In the genomic region with DNA sequence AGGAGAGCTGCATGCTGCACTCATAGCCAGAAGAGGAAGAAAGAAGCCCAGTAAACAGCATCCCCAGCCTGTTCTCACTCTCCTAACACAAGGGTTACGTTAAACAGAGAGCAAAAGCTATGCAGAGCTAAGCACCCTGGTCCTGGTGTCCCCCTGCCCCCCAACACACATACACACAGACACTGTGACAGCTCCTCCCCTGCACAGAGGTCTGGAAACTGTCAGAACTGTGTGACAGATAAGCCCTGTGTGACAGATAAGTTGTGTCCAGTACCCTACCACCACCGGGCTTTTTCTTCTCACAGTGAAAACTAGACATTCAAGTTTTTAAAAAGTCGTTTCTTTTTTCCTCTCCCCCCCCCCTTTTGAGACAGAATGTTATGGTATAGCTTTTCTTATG, we compare ENCODE assay signal across 13 mouse cellular contexts. TPM values are rescaled to one million over a fixed set of nuclear protein-coding genes. Genes with fewer than 3 reads are reported as not detected.
DNase-seq lines count a peak whose midpoint lies in the region; ATAC-seq and TF ChIP-seq lines count a peak whose summit lies in the region.
"Had no signal": no experiment of that assay in that cellular context is flagged by ENCODE, and none has a peak within 500 bp of the region (broad histone marks: within the 10 kb centered on the region; RNA-seq: fewer than 3 reads in every experiment).

No protein-coding gene starts in this region.

- H3K4me3 ChIP-seq in heart, embryonic 10.5 days = peak overlapping the region; percentile 39; the same call in 1 of the 2 replicates
- no peak overlapping the region for H3K4me3 ChIP-seq in midbrain, embryonic 10.5 days
- no peak overlapping the region for H3K4me3 ChIP-seq in midbrain, embryonic 13.5 days (replicated peaks)
- no peak overlapping the region for H3K4me3 ChIP-seq in heart, postnatal 0 days (ENCODE audit: low read depth, low read length)

- no peaks in the 10 kb centered on the region for H3K36me3 ChIP-seq in heart, embryonic 10.5 days
- H3K36me3 ChIP-seq in midbrain, embryonic 10.5 days = no peaks in the 10 kb centered on the region
- H3K36me3 ChIP-seq in midbrain, embryonic 13.5 days = no peaks in the 10 kb centered on the region
- no peaks in the 10 kb centered on the region for H3K36me3 ChIP-seq in heart, postnatal 0 days (replicated peaks; ENCODE audit: control insufficient read depth, insufficient read depth, low read length)

- H3K27me3 ChIP-seq in heart, embryonic 10.5 days (ENCODE audit: insufficient read depth, poor library complexity, severe bottlenecking) = no peaks in the 10 kb centered on the region
- no peaks in the 10 kb centered on the region for H3K27me3 ChIP-seq in midbrain, embryonic 10.5 days (ENCODE audit: low read depth, poor library complexity, severe bottlenecking)
- H3K27me3 ChIP-seq in midbrain, embryonic 13.5 days = no peaks in the 10 kb centered on the region
- no peaks in the 10 kb centered on the region for H3K27me3 ChIP-seq in heart, postnatal 0 days (ENCODE audit: control insufficient read depth, insufficient read depth, low read length)

- no peak overlapping the region for H3K4me2 ChIP-seq in midbrain, embryonic 13.5 days (replicated peaks)
- H3K4me2 ChIP-seq in heart, postnatal 0 days (ENCODE audit: low read depth, low read length) = peak overlapping the region; percentile 10

- peak; percentile 78; the same call in 1 of the 2 replicates for TF ChIP-seq EP300 in heart, postnatal 0 days (IDR thresholded peaks at IDR 0.05; ENCODE audit: low read depth)

- WGBS in heart, embryonic 10.5 days = 9% methylated on average over 3 of the region's 3 CpGs
- WGBS in midbrain, embryonic 10.5 days = 63% methylated on average over 3 of the region's 3 CpGs
- WGBS in midbrain, embryonic 13.5 days = 57% methylated on average over 3 of the region's 3 CpGs
- 2% methylated on average over 3 of the region's 3 CpGs for WGBS in heart, postnatal 0 days

- H3K9ac ChIP-seq in midbrain, embryonic 13.5 days (replicated peaks) = no peak overlapping the region
- no peak overlapping the region for H3K9ac ChIP-seq in heart, postnatal 0 days (replicated peaks; ENCODE audit: low read depth, low read length)

- H3K9me3 ChIP-seq in heart, embryonic 10.5 days = no peaks in the 10 kb centered on the region
- no peaks in the 10 kb centered on the region for H3K9me3 ChIP-seq in midbrain, embryonic 10.5 days (replicated peaks)
- no peaks in the 10 kb centered on the region for H3K9me3 ChIP-seq in midbrain, embryonic 13.5 days
- H3K9me3 ChIP-seq in heart, postnatal 0 days (replicated peaks; ENCODE audit: control insufficient read depth, low read length) = no peaks in the 10 kb centered on the region

- peak overlapping the region; percentile 88 for H3K27ac ChIP-seq in heart, embryonic 10.5 days
- H3K27ac ChIP-seq in midbrain, embryonic 10.5 days (replicated peaks) = 0 out of 2 replicates have a peak overlapping the region, but pooled peaks have one; percentile 46
- H3K27ac ChIP-seq in midbrain, embryonic 13.5 days = no peak overlapping the region
- peak overlapping the region; percentile 89 for H3K27ac ChIP-seq in heart, postnatal 0 days (ENCODE audit: low read depth)

- H3K4me1 ChIP-seq in heart, embryonic 10.5 days = peaks cover 44% of the 10 kb centered on the region
- H3K4me1 ChIP-seq in midbrain, embryonic 10.5 days = peaks cover 17% of the 10 kb centered on the region
- 0 out of 2 replicates have a peak, but pooled peaks cover 5% of the 10 kb centered on the region for H3K4me1 ChIP-seq in midbrain, embryonic 13.5 days (replicated peaks)
- H3K4me1 ChIP-seq in heart, postnatal 0 days (ENCODE audit: control insufficient read depth, insufficient read depth) = peaks cover 30% of the 10 kb centered on the region

- ATAC-seq in midbrain, embryonic 13.5 days = no peak
- peak; percentile 95 for ATAC-seq in heart, postnatal 0 days (ENCODE audit: insufficient read depth, low read depth)
- ATAC-seq in megakaryocyte-erythroid progenitor cell, adult 5-6 weeks (replicated peaks; ENCODE audit: low FRiP score, low TSS enrichment, poor library complexity, severe bottlenecking) = peak; percentile 90

- TF ChIP-seq CTCF in heart, postnatal 0 days (IDR thresholded peaks at IDR 0.05; ENCODE audit: low read depth) = no peak

- DNase-seq in heart, embryonic 10.5 days (ENCODE audit: low spot score) = peak; percentile 93
- no peak for DNase-seq in heart, adult 8-10 months (ENCODE audit: low spot score)
- DNase-seq in midbrain, embryonic 10.5 days (ENCODE audit: low spot score) = no peak
- peak; percentile 80 for DNase-seq in heart, postnatal 0 days (ENCODE audit: low spot score)
- DNase-seq in right cerebral cortex, adult 18-20 months = no peak
- DNase-seq in testis, postnatal 14 days (ENCODE audit: low spot score) = no peak
- DNase-seq: adrenal gland, postnatal 36 days; B cell, adult 2 months; cerebellum, adult 9-10 months; kidney, postnatal 36 days; midbrain, embryonic 14.5 days had no signal

RNA-seq across cellular contexts. Expression of a gene that starts 19.4 kb away (rescaled TPM):
- 18.4 and 21.9 TPM in 2 replicates for polyA plus RNA-seq in heart, embryonic 10.5 days (2016; fragmentation: Nextera tagmentation; extraction: Ambion mirVana)
- total RNA-seq in heart, adult 8-10 months (2022) = 10 to 100 TPM; 44.8 to 53.7 (median 46.0) TPM
- polyA plus RNA-seq in midbrain, embryonic 10.5 days (2016; fragmentation: Nextera tagmentation; extraction: Ambion mirVana) = 15.3 and 15.4 TPM in 2 replicates
- 10.5 and 11.0 TPM in 2 replicates for polyA plus RNA-seq in midbrain, embryonic 13.5 days (2015; fragmentation: Nextera tagmentation; extraction: Ambion mirVana)
- total RNA-seq in heart, postnatal 0 days (2014; rRNA removed; ENCODE audit: low replicate concordance) = 30.3 and 32.7 TPM in 2 replicates
- polyA plus RNA-seq in heart, postnatal 0 days (2015; fragmentation: Nextera tagmentation; extraction: Ambion mirVana) = 8.4 and 8.8 TPM in 2 replicates
- 75.5 and 87.6 TPM in 2 replicates for total RNA-seq in megakaryocyte-erythroid progenitor cell, adult 5-6 weeks (2014; fragmentation: Nextera tagmentation)
- total RNA-seq in megakaryocyte-erythroid progenitor cell, adult 5-6 weeks (2017) = 82.2 and 82.8 TPM in 2 replicates

Comparison
In these comparisons a context has a peak if more than half of its experiments do, and no peak if none do; other contexts are left out.
1. DNase-seq: peak in heart, embryonic 10.5 days (single experiment) and heart, postnatal 0 days (single experiment); none in heart, adult 8-10 months (single experiment), midbrain, embryonic 10.5 days (single experiment), right cerebral cortex, adult 18-20 months (single experiment) and testis, postnatal 14 days (single experiment).